Mouse (Mus musculus) megakaryocyte, embryonic 14.5 days (primary cell): Measurements from ENCODE around the gene Tomm6. TPM values are rescaled to one million over a fixed set of nuclear protein-coding genes. Genes with fewer than 3 reads are reported as not detected.

Experiments
- H3K27me3 ChIP-seq: replicated peaks from 2 replicates; pipeline ENCODE3; 2012; ENCODE audit warnings: inconsistent platforms
- H3K36me3 ChIP-seq: replicated peaks from 2 replicates; pipeline ENCODE3; 2012; ENCODE audit warnings: low read length, inconsistent platforms, mixed read lengths
- H3K4me1 ChIP-seq: 2 replicates; pipeline ENCODE4 v1.6.1; 2012; ENCODE audit warnings: inconsistent platforms
- H3K4me3 ChIP-seq: replicated peaks from 2 replicates; pipeline ENCODE3; 2012; ENCODE audit warnings: moderate library complexity, mild to moderate bottlenecking, inconsistent platforms
- H3K9me3 ChIP-seq: 2 replicates; pipeline ENCODE4 v1.6.1; 2012; ENCODE audit warnings: inconsistent platforms
- FLI1 ChIP-seq: IDR thresholded peaks from 2 replicates; pipeline ENCODE4 v1.6.1; 2012; ENCODE audit warnings: low read length, inconsistent platforms, mixed read lengths
- GATA1 ChIP-seq: IDR thresholded peaks from 3 replicates; pipeline ENCODE4 v1.6.1; 2012; ENCODE audit warnings: mixed read lengths, low read length, inconsistent platforms, borderline replicate concordance
- polyA plus RNA-seq: library from polyadenylated mRNA; stranded (reverse); fragments of >175 nt; gene quantifications from 2 replicates; pipeline ENCODE4 v1.2.3, GENCODE M21; 2012; ENCODE audit warnings: low replicate concordance; ENCODE audit not compliant: insufficient read depth

Tomm6 gene
- polyA plus RNA-seq: 37.0 and 347 TPM in 2 replicates

DNA sequence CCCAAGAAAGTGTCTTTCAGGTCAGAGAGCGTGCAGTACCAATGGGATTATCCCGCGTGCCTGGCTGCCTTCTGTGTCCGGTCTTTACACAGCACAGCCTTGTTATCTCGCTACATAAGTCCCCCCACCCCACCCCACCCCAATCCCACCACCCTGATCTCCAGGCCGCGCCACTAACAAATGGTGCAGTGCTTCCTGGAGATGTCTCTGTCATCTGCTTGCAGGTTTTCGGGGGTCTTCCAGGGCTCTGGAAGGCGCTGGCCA is at the start of gene Tomm6:
Gene Tomm6 (minus strand): TSS at position 43 of the 264 bp plus-strand sequence.
- H3K9me3 ChIP-seq: no peaks in the 10 kb centered on the region
- H3K4me1 ChIP-seq: peaks cover 33% of the 10 kb centered on the region
- H3K4me3 ChIP-seq: peak within 1 kb of the TSS; percentile 94
- H3K27me3 ChIP-seq: peaks cover 43% of the 10 kb centered on the region
- H3K36me3 ChIP-seq: peaks cover 32% of the 10 kb centered on the region
- TF ChIP-seq FLI1 (no peak), GATA1 (no peak)

DNA sequence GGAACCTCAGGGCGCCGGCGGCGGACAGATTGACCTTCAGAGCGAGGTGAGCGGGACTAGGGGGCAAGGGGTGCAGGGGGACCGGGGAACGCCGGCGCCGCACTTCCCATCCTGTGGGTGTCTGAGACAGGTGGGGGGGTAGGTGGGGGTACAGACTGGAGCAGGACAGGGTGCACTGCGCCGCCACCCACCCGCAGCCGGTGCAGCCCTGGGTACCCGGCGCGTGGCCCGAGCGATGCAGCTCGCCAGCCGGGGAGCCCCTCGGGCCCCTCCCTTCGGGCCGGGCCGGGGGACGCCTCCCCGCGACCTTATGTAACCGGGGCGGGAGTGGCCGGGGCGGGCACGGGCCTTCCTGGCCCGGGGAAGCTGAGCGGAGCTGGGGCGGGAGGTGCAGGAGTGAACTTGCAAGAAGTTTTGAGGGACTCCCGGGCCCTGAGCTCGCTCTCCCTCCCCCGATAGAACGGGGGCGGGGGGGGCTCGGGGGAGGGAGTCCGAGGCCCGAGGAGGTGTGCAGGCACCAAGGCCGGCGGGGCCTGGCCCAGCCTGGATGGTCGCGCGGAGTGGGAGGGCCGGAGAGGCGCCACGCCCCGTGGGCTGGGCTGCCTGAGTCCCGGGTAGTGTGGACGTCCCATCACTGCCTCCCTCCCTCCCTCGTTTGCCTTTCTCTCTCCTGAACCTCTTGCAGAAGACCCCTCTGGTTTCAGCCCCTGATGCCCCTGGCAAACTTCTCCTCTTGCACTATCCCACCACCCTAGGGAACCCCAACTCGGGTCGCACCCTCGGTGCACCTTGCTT is 49.3 kb upstream of the Tomm6 start:
- Histone ChIP-seq H3K4me3 (peak overlapping the region; percentile 96), H3K36me3 (no peaks in the 10 kb centered on the region), H3K27me3 (peaks cover 65% of the 10 kb centered on the region), H3K4me1 (peaks cover 28% of the 10 kb centered on the region), H3K9me3 (no peaks in the 10 kb centered on the region)
- TF ChIP-seq GATA1 (no peak), FLI1 (no peak)

DNA sequence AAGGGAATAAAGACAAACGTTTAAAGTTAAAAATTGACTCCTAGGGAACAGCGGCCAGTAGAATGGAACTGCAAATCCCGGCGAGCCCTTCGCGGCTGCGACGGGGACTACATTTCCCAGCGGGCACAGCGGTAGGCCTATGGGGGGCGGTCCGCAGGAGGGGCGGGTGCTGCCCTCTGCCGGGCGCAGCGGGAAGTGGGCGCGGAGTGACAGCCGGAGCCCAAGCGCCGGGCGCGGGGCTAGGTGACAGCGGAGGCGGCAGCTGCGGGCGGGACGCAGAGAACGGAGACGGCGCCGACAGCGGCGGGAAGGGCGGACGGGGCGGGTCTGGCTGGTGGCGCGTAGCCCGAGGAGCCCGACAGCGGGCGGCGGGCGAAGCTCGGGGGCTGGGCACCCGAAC is 48.7 kb upstream of the Tomm6 start, which contains the start of gene Tfeb:
Gene Tfeb (plus strand): TSS at position 175 of the 400 bp plus-strand sequence.
- no peak for TF ChIP-seq FLI1
- TF ChIP-seq GATA1: no peak
- H3K36me3 ChIP-seq: no peaks in the 10 kb centered on the region
- H3K27me3 ChIP-seq: peaks cover 69% of the 10 kb centered on the region
- H3K9me3 ChIP-seq: no peaks in the 10 kb centered on the region
- peaks cover 28% of the 10 kb centered on the region for H3K4me1 ChIP-seq
- peak within 1 kb of the TSS; percentile 96 for H3K4me3 ChIP-seq

DNA sequence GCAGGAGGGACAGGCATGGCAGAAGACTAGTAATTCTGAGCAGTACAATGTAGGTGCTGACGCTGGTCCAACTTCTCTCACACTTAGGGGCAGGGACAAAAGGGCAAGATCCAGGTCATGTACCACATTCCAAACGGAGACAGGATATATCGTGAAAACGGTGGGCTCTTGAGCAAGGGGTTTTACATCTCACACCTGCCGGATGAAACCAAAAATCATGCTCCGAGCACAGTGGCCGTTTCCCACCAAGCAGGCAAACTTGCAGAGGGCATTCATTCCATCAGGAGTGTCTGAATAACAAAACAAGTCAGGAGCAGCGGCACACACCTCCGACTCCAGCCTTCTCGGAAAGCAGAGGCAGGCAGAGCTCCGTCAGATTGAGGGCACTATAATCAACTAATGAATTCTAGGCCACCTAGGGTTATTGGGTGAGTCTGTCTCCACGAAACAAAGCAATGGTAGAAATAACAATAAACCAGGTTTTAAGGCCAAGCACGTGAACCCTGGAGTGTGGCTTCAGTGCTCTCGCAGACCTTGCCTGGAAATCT is 47.4 kb upstream of the Tomm6 start:
- no peak overlapping the region for H3K4me3 ChIP-seq
- TF ChIP-seq GATA1 (no peak), FLI1 (no peak)
- H3K36me3 ChIP-seq: no peaks in the 10 kb centered on the region
- H3K9me3 ChIP-seq: no peaks in the 10 kb centered on the region
- peaks cover 60% of the 10 kb centered on the region for H3K27me3 ChIP-seq
- peaks cover 28% of the 10 kb centered on the region for H3K4me1 ChIP-seq

DNA sequence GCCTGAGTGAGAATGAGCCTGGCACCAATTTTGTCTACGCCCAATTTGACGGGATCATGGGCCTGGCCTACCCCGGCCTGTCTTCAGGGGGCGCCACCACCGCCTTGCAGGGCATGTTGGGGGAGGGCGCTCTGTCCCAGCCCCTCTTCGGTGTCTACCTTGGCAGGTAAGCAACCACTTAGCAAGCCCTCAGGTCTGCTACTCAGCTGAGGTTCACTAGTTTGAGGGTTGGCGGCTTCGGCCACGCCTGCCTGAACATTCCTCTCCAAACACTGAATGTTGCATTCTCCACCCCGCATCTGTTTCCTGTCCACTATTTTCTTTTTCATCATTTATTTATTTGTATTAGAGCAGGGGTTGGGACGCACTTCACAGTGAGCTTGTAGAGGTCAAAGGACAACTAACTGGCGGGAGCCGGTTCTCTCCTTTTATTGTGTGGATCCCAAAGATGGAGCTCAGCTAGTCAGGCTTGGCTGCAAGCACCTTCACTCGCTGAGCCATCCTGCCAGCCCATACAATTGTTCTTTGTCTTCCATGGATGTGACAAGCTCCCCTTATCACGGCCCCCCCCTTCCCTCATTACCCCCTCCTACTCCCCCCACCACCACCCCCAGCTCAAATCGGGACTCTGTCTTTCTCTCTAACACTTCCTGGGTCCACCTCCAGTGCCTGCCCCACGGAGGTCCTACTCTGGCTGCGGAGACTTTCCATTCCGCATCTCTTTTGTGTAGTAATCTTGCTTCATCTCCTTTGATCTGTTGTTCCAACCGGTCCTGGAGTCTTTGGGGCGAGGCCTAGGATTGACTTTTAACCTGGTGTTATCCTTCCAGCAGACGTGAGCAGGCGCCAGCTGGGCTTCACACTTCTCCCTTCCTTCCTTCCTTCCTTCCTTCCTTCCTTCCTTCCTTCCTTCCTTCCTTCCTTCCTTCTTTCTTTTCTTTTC is 42.7 kb upstream of the Tomm6 start:
- TF ChIP-seq GATA1 (no peak), FLI1 (no peak)
- Histone ChIP-seq H3K9me3 (no peaks in the 10 kb centered on the region), H3K36me3 (no peaks in the 10 kb centered on the region), H3K4me1 (peaks cover 4% of the 10 kb centered on the region; the same call in 1 of the 2 replicates), H3K27me3 (peaks cover 68% of the 10 kb centered on the region), H3K4me3 (no peak overlapping the region)

DNA sequence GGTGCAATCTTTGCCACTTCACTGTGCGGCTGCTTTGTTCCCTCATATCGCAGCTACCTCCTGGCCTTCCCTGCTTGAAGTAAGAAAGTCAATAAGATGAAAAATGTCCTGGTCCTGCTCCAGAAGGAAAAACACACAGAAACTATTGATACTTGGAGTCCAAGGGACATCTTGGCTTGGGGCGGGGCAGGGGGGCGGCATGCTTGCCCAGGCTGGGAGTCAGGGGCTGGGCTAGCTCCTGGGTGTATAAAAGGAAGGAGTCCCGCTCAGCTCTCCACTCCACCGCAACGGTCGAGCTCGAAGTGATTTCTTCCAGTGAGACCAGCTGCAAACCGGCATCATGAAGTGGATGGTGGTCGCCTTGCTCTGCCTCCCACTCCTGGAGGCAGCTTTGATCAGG is 38.4 kb upstream of the Tomm6 start, which contains the start of gene Pgc:
Gene Pgc (plus strand): TSS at position 277 of the 400 bp plus-strand sequence.
- H3K27me3 ChIP-seq: peaks cover 60% of the 10 kb centered on the region
- no peak within 1 kb of the TSS for H3K4me3 ChIP-seq
- H3K4me1 ChIP-seq: no peaks in the 10 kb centered on the region
- no peaks in the 10 kb centered on the region for H3K36me3 ChIP-seq
- H3K9me3 ChIP-seq: no peaks in the 10 kb centered on the region
- no peak for TF ChIP-seq FLI1
- no peak for TF ChIP-seq GATA1

DNA sequence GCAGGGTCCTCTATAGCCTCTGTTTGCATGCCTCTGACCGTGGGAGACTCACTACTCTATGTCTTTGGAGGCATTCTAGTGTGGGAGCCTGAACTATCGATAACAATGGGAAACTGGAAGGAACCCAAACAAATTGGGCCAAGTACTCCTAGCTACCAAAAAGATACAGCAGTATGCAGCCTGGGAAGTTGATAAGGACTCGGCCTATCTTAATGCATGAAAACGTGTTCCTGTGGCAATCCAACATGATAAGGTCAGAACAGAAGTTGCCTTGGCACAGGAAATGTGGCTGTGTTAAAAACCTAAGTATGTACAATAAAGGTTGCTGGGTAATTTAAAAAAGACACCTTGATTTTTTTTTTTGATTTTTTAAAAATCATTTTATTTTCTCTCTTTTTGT is 33.0 kb upstream of the Tomm6 start:
- Histone ChIP-seq H3K9me3 (no peaks in the 10 kb centered on the region), H3K36me3 (no peaks in the 10 kb centered on the region), H3K4me1 (peaks cover 8% of the 10 kb centered on the region), H3K4me3 (no peak overlapping the region), H3K27me3 (peaks cover 43% of the 10 kb centered on the region)
- TF ChIP-seq GATA1: no peak
- no peak for TF ChIP-seq FLI1

DNA sequence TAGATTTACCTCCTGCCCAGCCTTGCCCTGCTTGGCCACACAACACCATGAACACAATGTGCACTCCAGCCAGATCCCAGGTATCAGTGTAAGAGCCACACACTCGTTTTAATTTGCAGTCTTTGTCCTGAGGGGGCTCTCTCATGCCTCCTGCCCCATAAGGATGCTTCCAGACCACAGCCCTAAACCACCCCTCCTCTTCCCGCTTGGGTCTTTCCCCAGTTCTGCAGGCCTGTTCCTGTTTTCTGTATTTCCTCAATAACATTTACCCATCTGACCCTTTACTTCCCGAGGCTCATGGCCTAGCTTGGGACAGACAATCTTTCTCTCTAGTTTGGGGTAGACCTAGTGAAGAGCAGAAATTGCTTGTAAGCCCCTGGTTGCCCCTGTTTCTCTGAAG is 26.9 kb upstream of the Tomm6 start:
- H3K4me1 ChIP-seq: peaks cover 10% of the 10 kb centered on the region
- TF ChIP-seq FLI1: no peak
- no peak for TF ChIP-seq GATA1
- no peak overlapping the region for H3K4me3 ChIP-seq
- H3K9me3 ChIP-seq: no peaks in the 10 kb centered on the region
- H3K27me3 ChIP-seq: peaks cover 62% of the 10 kb centered on the region
- no peaks in the 10 kb centered on the region for H3K36me3 ChIP-seq

DNA sequence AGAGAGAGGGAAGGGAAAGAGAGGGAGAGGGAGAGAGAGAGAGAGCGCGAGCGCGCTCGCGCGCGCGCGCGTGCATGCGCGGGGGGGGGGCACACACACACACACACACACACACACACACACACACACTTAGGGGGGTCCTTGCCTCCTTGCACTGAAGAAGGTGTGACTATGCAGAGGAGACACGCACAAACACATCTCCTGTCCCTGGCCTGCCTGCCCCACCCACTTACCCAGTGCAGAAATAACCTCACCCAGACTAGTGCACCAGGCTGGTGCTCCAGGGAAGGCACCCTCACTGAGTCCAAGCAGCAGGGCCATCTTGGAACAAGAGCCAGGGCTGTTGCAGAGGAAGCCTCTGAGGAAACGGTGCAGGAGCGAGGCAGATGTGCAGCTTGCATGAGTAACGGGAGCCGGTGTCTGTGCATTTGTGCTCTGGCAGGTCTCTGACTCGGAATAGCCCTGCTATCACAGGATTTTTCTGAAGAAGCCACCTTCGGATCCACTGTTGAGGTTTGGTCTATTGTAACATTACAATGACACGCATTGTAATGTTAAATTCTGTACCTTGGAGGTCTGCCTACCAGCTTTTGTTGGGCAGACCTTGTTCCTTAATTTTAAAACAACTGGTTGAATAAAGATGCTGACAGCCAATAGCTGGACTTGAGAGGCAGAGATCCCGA is 24.8 kb upstream of the Tomm6 start:
- Histone ChIP-seq H3K4me1 (peaks cover 18% of the 10 kb centered on the region), H3K4me3 (no peak overlapping the region), H3K36me3 (no peaks in the 10 kb centered on the region), H3K27me3 (peaks cover 59% of the 10 kb centered on the region), H3K9me3 (no peaks in the 10 kb centered on the region)
- TF ChIP-seq GATA1: no peak
- TF ChIP-seq FLI1: no peak
